ENCODE assay signal across 9 mouse cellular contexts in the genomic region with DNA sequence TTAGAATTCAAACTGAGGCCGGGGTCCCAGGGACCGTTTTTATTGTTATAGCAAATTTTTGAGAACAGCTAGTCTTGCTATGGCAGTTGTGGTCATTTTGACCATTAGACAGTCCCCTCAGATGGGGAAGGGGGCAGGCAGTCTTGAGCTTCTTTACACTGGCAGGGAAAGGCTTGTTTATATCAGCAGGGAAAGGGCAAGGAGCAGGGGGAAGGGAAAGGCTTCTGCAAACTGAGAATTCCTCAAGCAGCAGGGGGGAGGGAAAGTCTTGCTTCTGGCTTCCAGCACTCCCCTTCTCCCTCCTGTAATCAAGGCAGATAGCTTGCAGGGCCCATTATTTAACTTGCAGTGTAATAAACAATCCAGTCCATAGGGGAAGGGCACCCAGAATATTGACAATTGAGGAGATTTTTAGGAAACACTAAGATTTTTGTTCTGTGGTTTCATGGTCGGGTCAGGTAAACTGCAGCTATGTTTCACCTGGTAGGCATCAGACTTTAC. TPM values are rescaled to one million over a fixed set of nuclear protein-coding genes. Genes with fewer than 3 reads are reported as not detected.
A peak's percentile ranks its signal among the peaks of the same experiment; 100 is the strongest.
DNase-seq lines count a peak whose midpoint lies in the region; ATAC-seq and TF ChIP-seq lines count a peak whose summit lies in the region.
"Not testable (repeated sequence)": the region's sequence is repeated elsewhere in the genome, so short reads cannot be mapped to it uniquely, and the experiment has no call there.
"Had no signal": no experiment of that assay in that cellular context is flagged by ENCODE, and none has a peak within 500 bp of the region (broad histone marks: within the 10 kb centered on the region; RNA-seq: fewer than 3 reads in every experiment).

No protein-coding gene starts in this region.

- H3K9me3 ChIP-seq in E14TG2a.4 (ENCODE audit: low read length); forebrain, postnatal 0 days (ENCODE audit: low read length); hindbrain, embryonic 12.5 days (replicated peaks); kidney, embryonic 16.5 days (ENCODE audit: low read length); liver, embryonic 11.5 days (ENCODE audit: control insufficient read depth, low read length); neural tube, embryonic 12.5 days: not testable (repeated sequence)

- TF ChIP-seq CTCF in E14TG2a.4 (conservative IDR thresholded peaks at IDR 0.05; ENCODE audit: low read length); forebrain, postnatal 0 days (IDR thresholded peaks at IDR 0.05; ENCODE audit: low read depth): not testable (repeated sequence)

- peak; percentile 1 for DNase-seq in embryo, embryonic 11 days
- not testable (repeated sequence) for DNase-seq in forebrain, postnatal 0 days; liver, embryonic 11.5 days (ENCODE audit: low spot score)
- DNase-seq in lung, postnatal 4 days, result peak; percentile 4 to 24

- H3K27me3 ChIP-seq in E14TG2a.4 (ENCODE audit: insufficient read depth, low read length); forebrain, postnatal 0 days (ENCODE audit: insufficient read depth, low read length); hindbrain, embryonic 12.5 days; kidney, embryonic 16.5 days (ENCODE audit: insufficient read depth, low read length); liver, embryonic 11.5 days (replicated peaks; ENCODE audit: control insufficient read depth, insufficient read depth, low read length); neural tube, embryonic 12.5 days (replicated peaks): not testable (repeated sequence)

- not testable (repeated sequence) for H3K27ac ChIP-seq in forebrain, postnatal 0 days (ENCODE audit: low read depth, low read length); hindbrain, embryonic 12.5 days; kidney, embryonic 16.5 days (ENCODE audit: low read length); liver, embryonic 11.5 days (ENCODE audit: low read depth, low read length); neural tube, embryonic 12.5 days

- WGBS in forebrain, postnatal 0 days, result 27% methylated on average over 3 of the region's 3 CpGs
- WGBS in hindbrain, embryonic 12.5 days, result 22% methylated on average over 3 of the region's 3 CpGs
- 17% methylated on average over 3 of the region's 3 CpGs for WGBS in kidney, embryonic 16.5 days
- WGBS in liver, embryonic 11.5 days, result 24% methylated on average over 3 of the region's 3 CpGs
- WGBS in neural tube, embryonic 12.5 days, result 19% methylated on average over 3 of the region's 3 CpGs

- peak overlapping the region; percentile 80 for H3K4me3 ChIP-seq in E14TG2a.4 (replicated peaks; ENCODE audit: low read length)
- H3K4me3 ChIP-seq in forebrain, postnatal 0 days (ENCODE audit: low read depth, low read length), result peak overlapping the region; percentile 39; the same call in 1 of the 2 replicates
- peak overlapping the region; percentile 38; the same call in 1 of the 2 replicates for H3K4me3 ChIP-seq in hindbrain, embryonic 12.5 days
- H3K4me3 ChIP-seq in kidney, embryonic 16.5 days (ENCODE audit: low read length), result peak overlapping the region; percentile 56
- H3K4me3 ChIP-seq in liver, embryonic 11.5 days (ENCODE audit: low read depth, low read length), result peak overlapping the region; percentile 52
- not testable (repeated sequence) for H3K4me3 ChIP-seq in neural tube, embryonic 12.5 days

- H3K4me1 ChIP-seq in E14TG2a.4 (replicated peaks; ENCODE audit: low read depth, low read length), result peaks cover 14% of the 10 kb centered on the region; the same call in 1 of the 2 replicates
- H3K4me1 ChIP-seq in forebrain, postnatal 0 days (ENCODE audit: insufficient read depth); hindbrain, embryonic 12.5 days; kidney, embryonic 16.5 days (ENCODE audit: insufficient read depth, low read length); liver, embryonic 11.5 days (replicated peaks; ENCODE audit: control insufficient read depth, insufficient read depth, low read length); neural tube, embryonic 12.5 days: not testable (repeated sequence)

- H3K36me3 ChIP-seq in E14TG2a.4 (ENCODE audit: insufficient read depth, low read length); forebrain, postnatal 0 days (ENCODE audit: insufficient read depth); hindbrain, embryonic 12.5 days; kidney, embryonic 16.5 days (ENCODE audit: insufficient read depth, low read length); liver, embryonic 11.5 days (ENCODE audit: control insufficient read depth, insufficient read depth, low read length); neural tube, embryonic 12.5 days: not testable (repeated sequence)

- ATAC-seq in forebrain, postnatal 0 days; hindbrain, embryonic 12.5 days (ENCODE audit: low FRiP score); kidney, embryonic 16.5 days (ENCODE audit: low FRiP score, low TSS enrichment); liver, embryonic 11.5 days (replicated peaks; ENCODE audit: low FRiP score); neural tube, embryonic 12.5 days (ENCODE audit: low FRiP score, low read depth): not testable (repeated sequence)

- peak overlapping the region; percentile 53 for H3K4me2 ChIP-seq in forebrain, postnatal 0 days (ENCODE audit: low read depth)
- peak overlapping the region; percentile 46 for H3K4me2 ChIP-seq in hindbrain, embryonic 12.5 days (replicated peaks)
- H3K4me2 ChIP-seq in kidney, embryonic 16.5 days (replicated peaks; ENCODE audit: low read depth, low read length), result peak overlapping the region; percentile 52
- H3K4me2 ChIP-seq in liver, embryonic 11.5 days, result peak overlapping the region; percentile 60
- H3K4me2 ChIP-seq in neural tube, embryonic 12.5 days (replicated peaks), result peak overlapping the region; percentile 53

- not testable (repeated sequence) for H3K9ac ChIP-seq in forebrain, postnatal 0 days; hindbrain, embryonic 12.5 days; kidney, embryonic 16.5 days (replicated peaks; ENCODE audit: low read length); liver, embryonic 11.5 days (ENCODE audit: low read depth, low read length); neural tube, embryonic 12.5 days

RNA-seq across cellular contexts. Expression of a gene that starts 0.8 kb away (rescaled TPM):
- 2.7 TPM in 2 replicates for total RNA-seq in forebrain, postnatal 0 days (2014; rRNA removed)
- 1.8 and 2.0 TPM in 2 replicates for polyA plus RNA-seq in forebrain, postnatal 0 days (2015; fragmentation: Nextera tagmentation; extraction: Ambion mirVana)
- polyA plus RNA-seq in hindbrain, embryonic 12.5 days (2016; fragmentation: Nextera tagmentation; extraction: Ambion mirVana), result 3.4 and 3.7 TPM in 2 replicates
- 4.2 and 4.5 TPM in 2 replicates for polyA plus RNA-seq in kidney, embryonic 16.5 days (2015; fragmentation: Nextera tagmentation; extraction: Ambion mirVana)
- polyA plus RNA-seq in liver, embryonic 11.5 days (2014; fragmentation: Nextera tagmentation; extraction: Ambion mirVana), result 1.6 and 2.8 TPM in 2 replicates
- 2.9 and 3.0 TPM in 2 replicates for polyA plus RNA-seq in neural tube, embryonic 12.5 days (2016; fragmentation: Nextera tagmentation; extraction: Ambion mirVana)
- total RNA-seq: monocyte, adult 5-6 weeks had no signal

RNA-seq across cellular contexts. Expression of a gene that starts 49.4 kb away (rescaled TPM):
- total RNA-seq in forebrain, postnatal 0 days (2014; rRNA removed), result 2.9 and 6.7 TPM in 2 replicates
- polyA plus RNA-seq in forebrain, postnatal 0 days (2015; fragmentation: Nextera tagmentation; extraction: Ambion mirVana), result 3.3 and 6.0 TPM in 2 replicates
- polyA plus RNA-seq in hindbrain, embryonic 12.5 days (2016; fragmentation: Nextera tagmentation; extraction: Ambion mirVana), result 8.2 and 8.6 TPM in 2 replicates
- polyA plus RNA-seq in kidney, embryonic 16.5 days (2015; fragmentation: Nextera tagmentation; extraction: Ambion mirVana), result 8.7 and 9.4 TPM in 2 replicates
- 7.6 and 8.1 TPM in 2 replicates for polyA plus RNA-seq in liver, embryonic 11.5 days (2014; fragmentation: Nextera tagmentation; extraction: Ambion mirVana)
- 6.7 and 8.6 TPM in 2 replicates for polyA plus RNA-seq in neural tube, embryonic 12.5 days (2016; fragmentation: Nextera tagmentation; extraction: Ambion mirVana)
- total RNA-seq: monocyte, adult 5-6 weeks had no signal

RNA-seq across cellular contexts. Expression of a gene that starts 50.8 kb away (rescaled TPM):
- 1.0 and 3.5 TPM in 2 replicates for total RNA-seq in forebrain, postnatal 0 days (2014; rRNA removed)
- polyA plus RNA-seq in forebrain, postnatal 0 days (2015; fragmentation: Nextera tagmentation; extraction: Ambion mirVana), result 0.98 and 1.1 TPM in 2 replicates
- 0.83 and 1.6 TPM in 2 replicates for polyA plus RNA-seq in hindbrain, embryonic 12.5 days (2016; fragmentation: Nextera tagmentation; extraction: Ambion mirVana)
- 1.3 and 2.0 TPM in 2 replicates for polyA plus RNA-seq in kidney, embryonic 16.5 days (2015; fragmentation: Nextera tagmentation; extraction: Ambion mirVana)
- polyA plus RNA-seq in liver, embryonic 11.5 days (2014; fragmentation: Nextera tagmentation; extraction: Ambion mirVana), result 0.79 and 1.2 TPM in 2 replicates
- 1.1 and 1.9 TPM in 2 replicates for polyA plus RNA-seq in neural tube, embryonic 12.5 days (2016; fragmentation: Nextera tagmentation; extraction: Ambion mirVana)
- total RNA-seq: monocyte, adult 5-6 weeks had no signal
